Comparison of ENCODE assay signal across 8 mouse cellular contexts in genomic region chr7:4478021-4478795, GRCm38 (mm10). TPM values are rescaled to one million over a fixed set of nuclear protein-coding genes. Genes with fewer than 3 reads are reported as not detected.
DNase-seq lines count a peak whose midpoint lies in the region; ATAC-seq lines count a peak whose summit lies in the region.

No protein-coding gene starts in this region.

- peak; percentile 92 for DNase-seq in Muller cell, postnatal 12 days (ENCODE audit: inconsistent ontology term)
- peak; percentile 79 for DNase-seq in cerebellum, adult 9-10 months
- peak; percentile 90 for DNase-seq in hindbrain, embryonic 10.5 days (ENCODE audit: low spot score)
- peak; percentile 46 to 69 for DNase-seq in layer of hippocampus, postnatal 10 days (ENCODE audit: low spot score in 2 of 2)
- peak; percentile 77 for DNase-seq in lung, postnatal 14 days
- DNase-seq in retina, postnatal 7 days (ENCODE audit: low read depth, low spot score), result peak; percentile 56

- under 1% methylated on average over 39 of the region's 39 CpGs for WGBS in hindbrain, embryonic 10.5 days

- peak overlapping the region; percentile 66 for H3K4me3 ChIP-seq in hindbrain, embryonic 10.5 days

- peaks cover 41% of the 10 kb centered on the region for H3K27me3 ChIP-seq in hindbrain, embryonic 10.5 days (ENCODE audit: insufficient read depth, poor library complexity, severe bottlenecking)

- H3K9me3 ChIP-seq in hindbrain, embryonic 10.5 days, result peaks cover 8% of the 10 kb centered on the region; the same call in 1 of the 2 replicates

- peak; percentile 82 for ATAC-seq in frontal cortex, adult (ENCODE audit: low TSS enrichment)
- ATAC-seq in CD4-positive, CD25-positive, alpha-beta regulatory T cell, adult 4 months, result no peak

- H3K36me3 ChIP-seq in hindbrain, embryonic 10.5 days, result peaks cover 25% of the 10 kb centered on the region

- peaks cover 32% of the 10 kb centered on the region for H3K4me1 ChIP-seq in hindbrain, embryonic 10.5 days (replicated peaks)

- H3K27ac ChIP-seq in hindbrain, embryonic 10.5 days, result peak overlapping the region; percentile 93

RNA-seq across cellular contexts. Expression of gene Eps8l1, which starts 17.7 kb away (rescaled TPM):
- 2.8 and 5.4 TPM in 2 replicates for polyA plus RNA-seq in hindbrain, embryonic 10.5 days (2016; fragmentation: Nextera tagmentation; extraction: Ambion mirVana)
- total RNA-seq in layer of hippocampus, postnatal 10 days (2021), result 1 to 10 TPM; 3.2 to 4.9 TPM
- 10 to 100 TPM in 1 of 2 experiments, 1 to 10 TPM in 1; 6.5 to 14.5 TPM for polyA plus RNA-seq in CD4-positive, CD25-positive, alpha-beta regulatory T cell, adult 4 months (2017; shearing (Covaris generic))

RNA-seq across cellular contexts. Expression of gene Ppp1r12c, which starts 23.3 kb away (rescaled TPM):
- polyA plus RNA-seq in hindbrain, embryonic 10.5 days (2016; fragmentation: Nextera tagmentation; extraction: Ambion mirVana), result 40.8 and 45.8 TPM in 2 replicates
- 100 to 1,000 TPM; 114 to 125 TPM for total RNA-seq in layer of hippocampus, postnatal 10 days (2021)
- polyA plus RNA-seq in CD4-positive, CD25-positive, alpha-beta regulatory T cell, adult 4 months (2017; shearing (Covaris generic)), result 10 to 100 TPM; 13.5 to 27.7 TPM

RNA-seq across cellular contexts. Expression of gene Rdh13, which starts 32.8 kb away (rescaled TPM):
- 30.6 and 34.1 TPM in 2 replicates for polyA plus RNA-seq in hindbrain, embryonic 10.5 days (2016; fragmentation: Nextera tagmentation; extraction: Ambion mirVana)
- 10 to 100 TPM; 33.6 to 40.1 TPM for total RNA-seq in layer of hippocampus, postnatal 10 days (2021)
- 10 to 100 TPM; 17.4 to 27.8 TPM for polyA plus RNA-seq in CD4-positive, CD25-positive, alpha-beta regulatory T cell, adult 4 months (2017; shearing (Covaris generic))

RNA-seq across cellular contexts. Expression of gene Tnnt1, which starts 38.0 kb away (rescaled TPM):
- 5.7 and 6.2 TPM in 2 replicates for polyA plus RNA-seq in hindbrain, embryonic 10.5 days (2016; fragmentation: Nextera tagmentation; extraction: Ambion mirVana)
- total RNA-seq in layer of hippocampus, postnatal 10 days (2021), result 1 to 10 TPM; 2.0 to 2.9 TPM
- 1 to 10 TPM; 6.9 to 8.3 TPM for polyA plus RNA-seq in CD4-positive, CD25-positive, alpha-beta regulatory T cell, adult 4 months (2017; shearing (Covaris generic))

RNA-seq across cellular contexts. Expression of gene Tnni3, which starts 45.8 kb away (rescaled TPM):
- 2.5 and 3.5 TPM in 2 replicates for polyA plus RNA-seq in hindbrain, embryonic 10.5 days (2016; fragmentation: Nextera tagmentation; extraction: Ambion mirVana)
- 1 to 10 TPM in 1 of 2 experiments, under 1 TPM in 1; 0.94 to 2.0 TPM for total RNA-seq in layer of hippocampus, postnatal 10 days (2021)
- 1 to 10 TPM; 1.6 to 2.4 TPM for polyA plus RNA-seq in CD4-positive, CD25-positive, alpha-beta regulatory T cell, adult 4 months (2017; shearing (Covaris generic))
